Mouse (Mus musculus): ENCODE data around the gene Agt. TPM values are rescaled to one million over a fixed set of nuclear protein-coding genes. Genes with fewer than 3 reads are reported as not detected.

Agt gene
- polyA plus RNA-seq, 1 experiment from 2014 or later, result 44.5 TPM

DNA sequence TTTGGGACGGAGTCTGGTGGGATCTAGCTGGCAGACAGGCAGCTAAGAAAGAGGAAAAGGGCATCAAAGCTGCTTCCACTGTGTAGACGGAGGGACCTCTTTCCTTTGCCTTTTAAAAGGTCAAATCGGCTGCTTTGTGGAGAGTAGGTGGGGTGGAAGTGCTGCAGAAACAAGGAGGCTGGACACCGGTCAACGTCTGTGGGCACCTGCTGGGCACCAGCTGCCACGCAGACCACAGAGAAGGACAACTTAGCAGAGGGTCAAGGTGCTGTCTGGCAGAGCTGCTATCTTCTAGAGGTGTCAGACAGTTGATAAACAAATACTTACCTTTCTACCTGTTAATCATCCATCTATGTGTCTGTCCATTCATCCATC is 61.2 kb downstream of the Agt start:
- H3K9me3 ChIP-seq (ENCODE audit: control insufficient read depth, low read length), result no peaks in the 10 kb centered on the region
- TF ChIP-seq EP300 (optimal IDR thresholded peaks at IDR 0.05), result no peak
- TF ChIP-seq CTCF (IDR thresholded peaks at IDR 0.05; ENCODE audit: low read depth), result no peak
- H3K4me2 ChIP-seq (replicated peaks; ENCODE audit: low read depth), result no peak overlapping the region
- no peaks in the 10 kb centered on the region for H3K27me3 ChIP-seq (ENCODE audit: control insufficient read depth, insufficient read depth, low read length)
- H3K4me3 ChIP-seq (ENCODE audit: low read depth, low read length), result no peak overlapping the region
- H3K4me1 ChIP-seq (replicated peaks; ENCODE audit: control insufficient read depth, insufficient read depth), result no peaks in the 10 kb centered on the region
- WGBS, result 64% methylated on average over 6 of the region's 6 CpGs
- H3K9ac ChIP-seq (ENCODE audit: low read length), result no peak overlapping the region
- no peak overlapping the region for H3K27ac ChIP-seq (replicated peaks)
- H3K36me3 ChIP-seq (ENCODE audit: control insufficient read depth, insufficient read depth, low read length), result no peaks in the 10 kb centered on the region
- DNase-seq (ENCODE audit: low spot score) (no peak), ATAC-seq (ENCODE audit: low FRiP score, low TSS enrichment) (no peak)

GRCm38 (mm10) chr8:124507572-124508320 is 61.8 kb downstream of the Agt start:
- no peak overlapping the region for H3K27ac ChIP-seq (replicated peaks)
- H3K4me3 ChIP-seq (ENCODE audit: low read depth, low read length), result no peak overlapping the region
- H3K4me2 ChIP-seq (replicated peaks; ENCODE audit: low read depth), result no peak overlapping the region
- H3K27me3 ChIP-seq (ENCODE audit: control insufficient read depth, insufficient read depth, low read length), result no peaks in the 10 kb centered on the region
- no peaks in the 10 kb centered on the region for H3K9me3 ChIP-seq (ENCODE audit: control insufficient read depth, low read length)
- ATAC-seq (ENCODE audit: low FRiP score, low TSS enrichment) (no peak), DNase-seq (ENCODE audit: low spot score) (no peak)
- no peak overlapping the region for H3K9ac ChIP-seq (ENCODE audit: low read length)
- TF ChIP-seq EP300 (optimal IDR thresholded peaks at IDR 0.05), result no peak
- no peak for TF ChIP-seq CTCF (IDR thresholded peaks at IDR 0.05; ENCODE audit: low read depth)
- WGBS, result 70% methylated on average over 8 of the region's 8 CpGs
- no peaks in the 10 kb centered on the region for H3K36me3 ChIP-seq (ENCODE audit: control insufficient read depth, insufficient read depth, low read length)
- no peaks in the 10 kb centered on the region for H3K4me1 ChIP-seq (replicated peaks; ENCODE audit: control insufficient read depth, insufficient read depth)

Other genes with a start within 250 kb of the Agt start
- 1.9 and 2.0 TPM in 2 replicates for gene Pgbd5, start 130.0 kb downstream of the Agt start, polyA plus RNA-seq (2015; fragmentation: Nextera tagmentation; extraction: Ambion mirVana)
- gene Cog2, start 48.9 kb downstream of the Agt start, polyA plus RNA-seq (2015; fragmentation: Nextera tagmentation; extraction: Ambion mirVana), result 23.3 and 24.9 TPM in 2 replicates
- 12.8 and 17.6 TPM in 2 replicates for gene Capn9, start 6.4 kb upstream of the Agt start, polyA plus RNA-seq (2015; fragmentation: Nextera tagmentation; extraction: Ambion mirVana)
- 17.9 and 20.0 TPM in 2 replicates for gene 2310022B05Rik, start 93.7 kb upstream of the Agt start, polyA plus RNA-seq (2015; fragmentation: Nextera tagmentation; extraction: Ambion mirVana)
- 18.7 and 19.7 TPM in 2 replicates for gene Ttc13, start 152.3 kb upstream of the Agt start, polyA plus RNA-seq (2015; fragmentation: Nextera tagmentation; extraction: Ambion mirVana)
- 11.0 and 11.2 TPM in 2 replicates for gene Arv1, start 152.4 kb upstream of the Agt start, polyA plus RNA-seq (2015; fragmentation: Nextera tagmentation; extraction: Ambion mirVana)
- 12.5 and 13.0 TPM in 2 replicates for gene Fam89a, start 182.1 kb upstream of the Agt start, polyA plus RNA-seq (2015; fragmentation: Nextera tagmentation; extraction: Ambion mirVana)
- 0.23 and 0.33 TPM in 2 replicates for gene Trim67, start 223.4 kb upstream of the Agt start, polyA plus RNA-seq (2015; fragmentation: Nextera tagmentation; extraction: Ambion mirVana)

Data from stomach, postnatal 0 days (tissue).